Mouse (Mus musculus) liver, adult 2 months (tissue): ENCODE results near the gene Eral1.

Experiments
- CTCF ChIP-seq: fragments of 200-500 bp; IDR thresholded peaks from 2 replicates; pipeline ENCODE4 v1.5.1; 2011; ENCODE audit warnings: low read depth, low read length, control low read depth
- POLR2A ChIP-seq: fragments of 200-500 bp; IDR thresholded peaks from 2 replicates; pipeline ENCODE4 v1.6.1; 2011; ENCODE audit warnings: low read length, control low read depth; ENCODE audit not compliant: insufficient read depth; ENCODE audit errors: extremely low read depth

DNA sequence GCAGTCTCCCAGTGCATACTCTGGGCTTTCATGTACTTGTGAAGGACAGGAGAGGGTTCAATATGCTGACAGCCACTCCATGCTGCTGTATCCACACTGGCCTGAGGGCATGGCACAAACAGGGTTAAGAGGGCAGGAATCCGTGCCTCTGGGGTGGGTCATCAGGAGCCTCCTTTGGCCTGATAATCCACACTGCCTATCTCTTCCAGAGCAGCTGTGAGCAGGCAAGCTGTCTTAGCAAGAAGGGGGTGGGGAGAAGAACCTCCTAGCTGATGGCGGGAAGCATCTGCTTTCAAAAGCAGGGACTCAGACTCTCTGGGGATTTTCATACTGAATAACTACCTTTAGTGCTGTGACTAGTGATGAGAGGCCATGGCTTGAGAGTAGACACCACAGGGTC, 14.3 kb downstream of the Eral1 start:
- TF ChIP-seq CTCF = no peak
- TF ChIP-seq POLR2A = no peak
